ENCODE assay signal across 19 mouse cellular contexts in the genomic region with DNA sequence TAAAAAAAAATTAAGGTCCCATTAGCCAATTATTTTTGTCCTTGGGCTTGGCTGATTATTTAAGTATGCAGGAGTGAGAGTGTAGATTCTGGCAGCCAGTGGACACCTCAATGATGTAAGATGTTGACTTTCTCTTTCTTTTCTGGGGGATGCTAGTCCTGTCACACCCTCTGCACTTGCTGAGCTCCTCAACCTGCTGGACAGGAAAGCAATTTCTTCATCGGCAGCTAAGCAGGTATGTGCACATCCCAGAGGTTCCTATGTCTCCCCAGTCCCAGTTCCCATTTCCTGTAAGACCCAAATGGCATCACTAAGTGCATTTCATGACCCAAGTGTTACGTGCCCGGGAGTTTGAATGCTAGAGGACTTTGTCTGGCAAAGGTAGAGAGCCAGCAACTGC.
"Had no signal": no experiment of that assay in that cellular context is flagged by ENCODE, and none has a peak within 500 bp of the region (broad histone marks: within the 10 kb centered on the region; RNA-seq: fewer than 3 reads in every experiment).

No protein-coding gene starts in this region.

- DNase-seq: lung, adult 18-20 months; lung, postnatal 14 days; lung, postnatal 36 days; retina, postnatal 1 day; right cerebral cortex, adult 18-20 months; right cerebral cortex, postnatal 25 days; right cerebral cortex, postnatal 4 days; spleen, adult 18-20 months; thymus, adult 2 months; thymus, postnatal 25 days; thymus, postnatal 4 days had no signal

- H3K9me3 ChIP-seq: liver, embryonic 12.5 days; megakaryocyte, embryonic 14.5 days; neural tube, embryonic 13.5 days; neural tube, embryonic 15.5 days had no signal

- H3K4me1 ChIP-seq: neural tube, embryonic 13.5 days; neural tube, embryonic 15.5 days had no signal

- ATAC-seq: liver, embryonic 12.5 days had no signal

- H3K36me3 ChIP-seq: neural tube, embryonic 13.5 days; neural tube, embryonic 15.5 days had no signal

- H3K4me2 ChIP-seq: liver, embryonic 12.5 days; lung, embryonic 14.5 days; neural tube, embryonic 13.5 days; neural tube, embryonic 15.5 days had no signal

- H3K4me3 ChIP-seq: liver, embryonic 12.5 days; megakaryocyte, embryonic 14.5 days; myocyte; neural tube, embryonic 13.5 days; neural tube, embryonic 15.5 days had no signal

- H3K9ac ChIP-seq: liver, embryonic 12.5 days; liver, embryonic 14.5 days; lung, embryonic 14.5 days; neural tube, embryonic 13.5 days; neural tube, embryonic 15.5 days had no signal

- H3K27me3 ChIP-seq: liver, embryonic 12.5 days; megakaryocyte, embryonic 14.5 days; neural tube, embryonic 13.5 days; neural tube, embryonic 15.5 days had no signal

- H3K27ac ChIP-seq: liver, embryonic 12.5 days; liver, embryonic 14.5 days; macrophage; neural tube, embryonic 15.5 days had no signal
